Mouse (Mus musculus) megakaryocyte progenitor cell, adult 5-6 weeks (primary cell): Measurements from ENCODE around the gene Vmn1r138. TPM values are rescaled to one million over a fixed set of nuclear protein-coding genes. Genes with fewer than 3 reads are reported as not detected.
"Not testable (repeated sequence)": the region's sequence is repeated elsewhere in the genome, so short reads cannot be mapped to it uniquely, and the experiment has no call there.

Experiments used
- ATAC-seq: replicated peaks from 2 replicates; pipeline ENCODE4 v1.8.0; 2016; ENCODE audit warnings: mild to moderate bottlenecking, moderate TSS enrichment, inconsistent platforms; ENCODE audit not compliant: poor library complexity
- total RNA-seq, 2 experiments: library from RNA; stranded (forward) in 1 of 2; stranded (reverse) in 1 of 2; fragments of 157-497, 149-512 nt in 1 of 2; fragments of 200-1000 nt in 1 of 2; gene quantifications; 2 replicates each; pipeline versions ENCODE4 v1.2.3 to v1.2.4; 2015 to 2017

Vmn1r138 gene
- total RNA-seq (2015) (not detected in 2 replicates), total RNA-seq (2017) (not detected in 2 replicates)

- not testable (repeated sequence) for ATAC-seq
These were observed at the start of gene Vmn1r138 for GRCm38 (mm10) chr7:22028797-22029196. Gene Vmn1r138 (minus strand): TSS chr7:22028897.

GRCm38 (mm10) chr7:22068757-22069156 lies 40.1 kb upstream of the Vmn1r138 start, which contains the start of gene Vmn1r139:
Gene Vmn1r139 (plus strand): TSS chr7:22069057.
- not testable (repeated sequence) for ATAC-seq

- ATAC-seq = not testable (repeated sequence)
These were observed 27.5 kb upstream of the Vmn1r138 start, which contains the start of gene Gm6176 for GRCm38 (mm10) chr7:22056205-22056604. Gene Gm6176 (minus strand): TSS chr7:22056305.

- not testable (repeated sequence) for ATAC-seq
These were observed 34.4 kb downstream of the Vmn1r138 start, which contains the start of gene Vmn1r137 for GRCm38 (mm10) chr7:21994287-21994686. Gene Vmn1r137 (plus strand): TSS chr7:21994587.

Other genes with a start within 250 kb of the Vmn1r138 start
- gene Gm4177, start 232.2 kb downstream of the Vmn1r138 start, total RNA-seq (2015) = not detected in 2 replicates
- not detected in 2 replicates for gene Gm4177, start 232.2 kb downstream of the Vmn1r138 start, total RNA-seq (2017)
- not detected in 2 replicates for gene Vmn1r135, start 196.5 kb downstream of the Vmn1r138 start, total RNA-seq (2015)
- gene Vmn1r135, start 196.5 kb downstream of the Vmn1r138 start, total RNA-seq (2017) = not detected in 2 replicates
- gene Gm5725, start 184.6 kb downstream of the Vmn1r138 start, total RNA-seq (2015) = not detected in 2 replicates
- gene Gm5725, start 184.6 kb downstream of the Vmn1r138 start, total RNA-seq (2017) = not detected in 2 replicates
- not detected in 2 replicates for gene Gm5891, start 107.6 kb downstream of the Vmn1r138 start, total RNA-seq (2015)
- not detected in 2 replicates for gene Gm5891, start 107.6 kb downstream of the Vmn1r138 start, total RNA-seq (2017)
- gene Vmn1r137, start 34.3 kb downstream of the Vmn1r138 start, total RNA-seq (2015) = not detected in 2 replicates
- gene Vmn1r137, start 34.3 kb downstream of the Vmn1r138 start, total RNA-seq (2017) = not detected in 2 replicates
- not detected in 2 replicates for gene Gm6176, start 27.4 kb upstream of the Vmn1r138 start, total RNA-seq (2015)
- gene Gm6176, start 27.4 kb upstream of the Vmn1r138 start, total RNA-seq (2017) = not detected in 2 replicates
- gene Vmn1r139, start 40.2 kb upstream of the Vmn1r138 start, total RNA-seq (2015) = not detected in 2 replicates
- not detected in 2 replicates for gene Vmn1r139, start 40.2 kb upstream of the Vmn1r138 start, total RNA-seq (2017)
- not detected in 2 replicates for gene Gm16451, start 89.3 kb upstream of the Vmn1r138 start, total RNA-seq (2015)
- gene Gm16451, start 89.3 kb upstream of the Vmn1r138 start, total RNA-seq (2017) = not detected in 2 replicates
- gene Gm10666, start 105.8 kb upstream of the Vmn1r138 start, total RNA-seq (2015) = not detected in 2 replicates
- gene Gm10666, start 105.8 kb upstream of the Vmn1r138 start, total RNA-seq (2017) = not detected in 2 replicates
- gene Vmn1r142, start 135.1 kb upstream of the Vmn1r138 start, total RNA-seq (2015) = not detected in 2 replicates
- gene Vmn1r142, start 135.1 kb upstream of the Vmn1r138 start, total RNA-seq (2017) = not detected in 2 replicates
- not detected in 2 replicates for gene Vmn1r143, start 160.5 kb upstream of the Vmn1r138 start, total RNA-seq (2015)
- not detected in 2 replicates for gene Vmn1r143, start 160.5 kb upstream of the Vmn1r138 start, total RNA-seq (2017)
- not detected in 2 replicates for gene Gm8653, start 172.4 kb upstream of the Vmn1r138 start, total RNA-seq (2015)
- not detected in 2 replicates for gene Gm8653, start 172.4 kb upstream of the Vmn1r138 start, total RNA-seq (2017)
- not detected in 2 replicates for gene Gm8453, start 200.6 kb upstream of the Vmn1r138 start, total RNA-seq (2015)
- not detected in 2 replicates for gene Gm8453, start 200.6 kb upstream of the Vmn1r138 start, total RNA-seq (2017)